In genomic region chr10:117717583-117717982, GRCm38 (mm10) we compare ENCODE assay signal across 8 mouse cellular contexts. TPM values are rescaled to one million over a fixed set of nuclear protein-coding genes. Genes with fewer than 3 reads are reported as not detected.
A peak's percentile ranks its signal among the peaks of the same experiment; 100 is the strongest.
DNase-seq lines count a peak whose midpoint lies in the region; ATAC-seq and TF ChIP-seq lines count a peak whose summit lies in the region.

No protein-coding gene starts in this region.

- H3K36me3 ChIP-seq in forebrain, embryonic 10.5 days (replicated peaks) = no peaks in the 10 kb centered on the region
- no peaks in the 10 kb centered on the region for H3K36me3 ChIP-seq in forebrain, embryonic 14.5 days (ENCODE audit: control insufficient read depth, insufficient read depth, low read length)
- no peaks in the 10 kb centered on the region for H3K36me3 ChIP-seq in heart, embryonic 16.5 days (ENCODE audit: control insufficient read depth, insufficient read depth)
- no peaks in the 10 kb centered on the region for H3K36me3 ChIP-seq in liver, adult 2 months (ENCODE audit: control insufficient read depth, insufficient read depth, low read length)
- H3K36me3 ChIP-seq in stomach, embryonic 16.5 days (ENCODE audit: control insufficient read depth, insufficient read depth, low read length) = no peaks in the 10 kb centered on the region

- H3K4me3 ChIP-seq in forebrain, embryonic 10.5 days = no peak overlapping the region
- H3K4me3 ChIP-seq in forebrain, embryonic 14.5 days (ENCODE audit: low read depth, low read length) = no peak overlapping the region
- H3K4me3 ChIP-seq in heart, embryonic 16.5 days (ENCODE audit: low read length) = no peak overlapping the region; the same call in 1 of the 2 replicates
- no peak overlapping the region for H3K4me3 ChIP-seq in liver, adult 2 months (ENCODE audit: insufficient read depth, low read depth, low read length)
- no peak overlapping the region for H3K4me3 ChIP-seq in stomach, embryonic 16.5 days (replicated peaks; ENCODE audit: low read length)

- H3K4me2 ChIP-seq in forebrain, embryonic 14.5 days (ENCODE audit: low read length) = no peak overlapping the region
- peak overlapping the region; percentile 37 for H3K4me2 ChIP-seq in heart, embryonic 16.5 days (ENCODE audit: low read depth, low read length)
- H3K4me2 ChIP-seq in stomach, embryonic 16.5 days (ENCODE audit: low read depth, low read length) = no peak overlapping the region; the same call in 1 of the 2 replicates

- no peak overlapping the region for H3K9ac ChIP-seq in forebrain, embryonic 14.5 days (ENCODE audit: low read length)
- peak overlapping the region; percentile 29; the same call in 1 of the 2 replicates for H3K9ac ChIP-seq in heart, embryonic 16.5 days (ENCODE audit: low read length)
- H3K9ac ChIP-seq in liver, adult 2 months (ENCODE audit: low read depth, low read length) = no peak overlapping the region
- no peak overlapping the region for H3K9ac ChIP-seq in stomach, embryonic 16.5 days (ENCODE audit: low read length)

- no peaks in the 10 kb centered on the region for H3K9me3 ChIP-seq in forebrain, embryonic 10.5 days
- H3K9me3 ChIP-seq in forebrain, embryonic 14.5 days (replicated peaks; ENCODE audit: control insufficient read depth, low read length) = no peaks in the 10 kb centered on the region
- no peaks in the 10 kb centered on the region for H3K9me3 ChIP-seq in heart, embryonic 16.5 days (replicated peaks; ENCODE audit: control insufficient read depth, low read length)
- no peaks in the 10 kb centered on the region for H3K9me3 ChIP-seq in stomach, embryonic 16.5 days (replicated peaks; ENCODE audit: control insufficient read depth, low read length)

- H3K79me2 ChIP-seq in liver, adult 2 months (ENCODE audit: control insufficient read depth, insufficient read depth, low read length) = no peaks in the 10 kb centered on the region

- TF ChIP-seq POLR2A in liver, adult 2 months (IDR thresholded peaks at IDR 0.05; ENCODE audit: extremely low read depth, insufficient read depth, low read length) = no peak

- H3K27ac ChIP-seq in forebrain, embryonic 10.5 days = peak overlapping the region; percentile 45
- H3K27ac ChIP-seq in forebrain, embryonic 14.5 days (ENCODE audit: low read depth, low read length) = no peak overlapping the region
- peak overlapping the region; percentile 61 for H3K27ac ChIP-seq in heart, embryonic 16.5 days (ENCODE audit: low read length)
- peak overlapping the region; percentile 84 for H3K27ac ChIP-seq in liver, adult 2 months (replicated peaks; ENCODE audit: insufficient read depth, low read depth, low read length)
- 0 out of 2 replicates have a peak overlapping the region, but pooled peaks have one; percentile 6 for H3K27ac ChIP-seq in stomach, embryonic 16.5 days (ENCODE audit: low read length)

- peak; percentile 40 for DNase-seq in forebrain, embryonic 10.5 days (ENCODE audit: extremely low spot score, low spot score)
- no peak for DNase-seq in forebrain, embryonic 14.5 days (ENCODE audit: low spot score)
- peak; percentile 82 for DNase-seq in liver, adult 2 months (ENCODE audit: extremely low read depth, low read depth, low spot score)
- no peak for DNase-seq in right cerebral cortex, postnatal 4 days

- WGBS in forebrain, embryonic 10.5 days = 18% methylated on average over 4 of the region's 4 CpGs
- WGBS in forebrain, embryonic 14.5 days = 13% methylated on average over 4 of the region's 4 CpGs
- WGBS in heart, embryonic 16.5 days = 2% methylated on average over 4 of the region's 4 CpGs
- WGBS in liver, adult 2 months = 6% methylated on average over 4 of the region's 4 CpGs
- WGBS in stomach, embryonic 16.5 days = 4% methylated on average over 4 of the region's 4 CpGs

- no peak for TF ChIP-seq CTCF in liver, adult 2 months (IDR thresholded peaks at IDR 0.05; ENCODE audit: low read depth, low read length)

- peaks cover 26% of the 10 kb centered on the region for H3K4me1 ChIP-seq in forebrain, embryonic 10.5 days
- H3K4me1 ChIP-seq in forebrain, embryonic 14.5 days (ENCODE audit: control insufficient read depth, insufficient read depth, low read length) = no peaks in the 10 kb centered on the region
- H3K4me1 ChIP-seq in heart, embryonic 16.5 days (ENCODE audit: control insufficient read depth, insufficient read depth, low read length) = peaks cover 10% of the 10 kb centered on the region
- peaks cover 9% of the 10 kb centered on the region; the same call in 1 of the 2 replicates for H3K4me1 ChIP-seq in liver, adult 2 months (ENCODE audit: control insufficient read depth, insufficient read depth, low read length)
- H3K4me1 ChIP-seq in stomach, embryonic 16.5 days (ENCODE audit: control insufficient read depth, insufficient read depth, low read length) = peaks cover 3% of the 10 kb centered on the region; the same call in 1 of the 2 replicates

- no peak for ATAC-seq in forebrain, embryonic 14.5 days
- ATAC-seq in common myeloid progenitor, adult 5-6 weeks (replicated peaks; ENCODE audit: low read depth, poor library complexity, severe bottlenecking) = peak; percentile 50; the same call in 1 of the 2 replicates
- no peak; the same call in 1 of the 2 replicates for ATAC-seq in heart, embryonic 16.5 days (replicated peaks; ENCODE audit: extremely low read depth, insufficient read depth, low FRiP score)
- ATAC-seq in stomach, embryonic 16.5 days (ENCODE audit: insufficient read depth, low FRiP score) = peak; percentile 37; the same call in 1 of the 2 replicates
- ATAC-seq in inflammation-experienced regulatory T-cells, adult 6 months = no peak

- no peaks in the 10 kb centered on the region for H3K27me3 ChIP-seq in forebrain, embryonic 10.5 days (ENCODE audit: poor library complexity, severe bottlenecking)
- no peaks in the 10 kb centered on the region for H3K27me3 ChIP-seq in forebrain, embryonic 14.5 days (replicated peaks; ENCODE audit: control insufficient read depth, insufficient read depth, low read length)
- H3K27me3 ChIP-seq in heart, embryonic 16.5 days (ENCODE audit: control insufficient read depth, insufficient read depth, low read length) = no peaks in the 10 kb centered on the region
- H3K27me3 ChIP-seq in liver, adult 2 months (ENCODE audit: control insufficient read depth, insufficient read depth, low read length) = no peaks in the 10 kb centered on the region
- H3K27me3 ChIP-seq in stomach, embryonic 16.5 days (ENCODE audit: control insufficient read depth, insufficient read depth, low read length) = no peaks in the 10 kb centered on the region

RNA-seq across cellular contexts. Expression of gene Mdm2, which starts 7.0 kb away (rescaled TPM):
- 54.0 and 58.3 TPM in 2 replicates for polyA plus RNA-seq in forebrain, embryonic 10.5 days (2016; fragmentation: Nextera tagmentation; extraction: Ambion mirVana)
- 33.0 and 47.7 TPM in 2 replicates for polyA plus RNA-seq in forebrain, embryonic 14.5 days (2014; fragmentation: Nextera tagmentation; extraction: Ambion mirVana)
- total RNA-seq in common myeloid progenitor, adult 5-6 weeks (2017) = 67.0 and 76.1 TPM in 2 replicates
- 42.7 and 55.3 TPM in 2 replicates for polyA plus RNA-seq in heart, embryonic 16.5 days (2015; fragmentation: Nextera tagmentation; extraction: Ambion mirVana)
- 24.6 and 27.7 TPM in 2 replicates for total RNA-seq in liver, adult 2 months (2014; rRNA removed)
- polyA plus RNA-seq in liver, adult 2 months (2012; rRNA removed) = 18.2 and 19.8 TPM in 2 replicates
- polyA plus RNA-seq in stomach, embryonic 16.5 days (2015; fragmentation: Nextera tagmentation; extraction: Ambion mirVana) = 39.5 and 39.9 TPM in 2 replicates
- polyA plus RNA-seq in inflammation-experienced regulatory T-cells, adult 6 months (2017; shearing (Covaris generic)) = 10 to 100 TPM; 42.1 to 88.6 (median 50.8) TPM

RNA-seq across cellular contexts. Expression of gene Slc35e3, which starts 28.6 kb away (rescaled TPM):
- 22.4 TPM in 2 replicates for polyA plus RNA-seq in forebrain, embryonic 10.5 days (2016; fragmentation: Nextera tagmentation; extraction: Ambion mirVana)
- polyA plus RNA-seq in forebrain, embryonic 14.5 days (2014; fragmentation: Nextera tagmentation; extraction: Ambion mirVana) = 17.7 and 20.1 TPM in 2 replicates
- 8.1 and 8.7 TPM in 2 replicates for total RNA-seq in common myeloid progenitor, adult 5-6 weeks (2017)
- polyA plus RNA-seq in heart, embryonic 16.5 days (2015; fragmentation: Nextera tagmentation; extraction: Ambion mirVana) = 6.7 and 7.2 TPM in 2 replicates
- 4.1 and 5.2 TPM in 2 replicates for total RNA-seq in liver, adult 2 months (2014; rRNA removed)
- polyA plus RNA-seq in liver, adult 2 months (2012; rRNA removed) = 5.2 and 7.1 TPM in 2 replicates
- polyA plus RNA-seq in stomach, embryonic 16.5 days (2015; fragmentation: Nextera tagmentation; extraction: Ambion mirVana) = 14.2 and 15.1 TPM in 2 replicates
- 1 to 10 TPM; 1.8 to 3.5 (median 2.8) TPM for polyA plus RNA-seq in inflammation-experienced regulatory T-cells, adult 6 months (2017; shearing (Covaris generic))

Comparison
In these comparisons a context has a peak if more than half of its experiments do, and no peak if none do; other contexts are left out.
1. DNase-seq: peak in forebrain, embryonic 10.5 days (single experiment) and liver, adult 2 months (single experiment); none in forebrain, embryonic 14.5 days (single experiment) and right cerebral cortex, postnatal 4 days (single experiment).
2. ATAC-seq: peak in common myeloid progenitor, adult 5-6 weeks (single experiment) and stomach, embryonic 16.5 days (single experiment); none in forebrain, embryonic 14.5 days (single experiment), heart, embryonic 16.5 days (single experiment) and inflammation-experienced regulatory T-cells, adult 6 months (single experiment).